Mouse (Mus musculus): Measurements from ENCODE around the gene Gpr137.

- no peak for TF ChIP-seq CTCF (IDR thresholded peaks at IDR 0.05; ENCODE audit: extremely low read depth, insufficient read length, insufficient replicate concordance, low read depth, low read length)
- no peak for TF ChIP-seq POLR2A (IDR thresholded peaks at IDR 0.05; ENCODE audit: low read depth, low read length)
Observed at GRCm38 (mm10) chr19:6925307-6925573, 17.0 kb downstream of the Gpr137 start, which contains the start of gene Catsperz.
